Mouse (Mus musculus) liver, embryonic 16.5 days (tissue): ENCODE results near the gene Gdap1l1. TPM values are rescaled to one million over a fixed set of nuclear protein-coding genes. Genes with fewer than 3 reads are reported as not detected.
A peak's percentile ranks its signal among the peaks of the same experiment; 100 is the strongest.
"Not testable (repeated sequence)": the region's sequence is repeated elsewhere in the genome, so short reads cannot be mapped to it uniquely, and the experiment has no call there.

Source experiments
- ATAC-seq: fragments of 200-750 bp; cut with Nextera tagmentation; 2 replicates; pipeline ENCODE4 v1.8.0; 2017; ENCODE audit warnings: low read depth, mild to moderate bottlenecking, moderate number of reproducible peaks, moderate library complexity
- H3K27ac ChIP-seq: fragments of 300-500 bp; sonication (generic); 2 replicates; pipeline ENCODE4 v1.5.1; 2014; ENCODE audit warnings: mild to moderate bottlenecking, low read length
- H3K27me3 ChIP-seq: fragments of 300-500 bp; sonication (generic); 2 replicates; pipeline ENCODE4 v1.6.1; 2014; ENCODE audit warnings: low read depth, low read length, mixed read lengths; ENCODE audit not compliant: control insufficient read depth, insufficient read depth
- H3K36me3 ChIP-seq: fragments of 300-500 bp; sonication (generic); 2 replicates; pipeline ENCODE4 v1.6.1; 2014; ENCODE audit warnings: mild to moderate bottlenecking; ENCODE audit not compliant: control insufficient read depth, insufficient read depth
- H3K4me1 ChIP-seq: fragments of 300-500 bp; sonication (generic); 2 replicates; pipeline ENCODE4 v1.6.1; 2014; ENCODE audit warnings: low read depth, low read length, mixed read lengths; ENCODE audit not compliant: control insufficient read depth
- H3K4me2 ChIP-seq: fragments of 300-500 bp; sonication (generic); 2 replicates; pipeline ENCODE4 v1.6.1; 2014; ENCODE audit warnings: low read depth, low read length, mixed read lengths
- H3K4me3 ChIP-seq: fragments of 300-500 bp; sonication (generic); 2 replicates; pipeline ENCODE4 v1.5.1; 2014; ENCODE audit warnings: low read depth, mild to moderate bottlenecking, low read length
- H3K9ac ChIP-seq: fragments of 300-500 bp; sonication (generic); 2 replicates; pipeline ENCODE4 v1.6.1; 2014; ENCODE audit warnings: low read depth, low read length
- H3K9me3 ChIP-seq: fragments of 300-500 bp; sonication (generic); replicated peaks from 2 replicates; pipeline ENCODE4 v1.6.1; 2016; ENCODE audit warnings: low read length; ENCODE audit not compliant: control insufficient read depth
- WGBS: fragments of 180-500 bp; shearing (Covaris S2); extraction: QIAGEN DNeasy Blood & Tissue Kit; methylation state at CpG from one replicate; pipeline ENCODE4 v1.1.7; 2014; ENCODE audit not compliant: insufficient replicate concordance; 5-methylcytosine and 5-hydroxymethylcytosine counted together
- polyA plus RNA-seq: library from polyadenylated mRNA; unstranded; fragments of >200 nt; fragmentation: Nextera tagmentation; extraction: Ambion mirVana; gene quantifications from 2 replicates; pipeline ENCODE4 v1.2.1, GENCODE M21; 2015

Gene Gdap1l1
- polyA plus RNA-seq, 1 experiment from 2014 or later = 0.12 TPM

GRCm38 (mm10) chr2:163401221-163401620, 37.1 kb upstream of the Gdap1l1 start:
- 0 out of 2 replicates have a peak, but pooled peaks have one; percentile 15 for ATAC-seq
- 4% methylated on average over 8 of the region's 8 CpGs for WGBS
- Histone ChIP-seq H3K27me3 (no peaks in the 10 kb centered on the region), H3K9ac (no peak overlapping the region), H3K4me1 (peaks cover 2% of the 10 kb centered on the region), H3K36me3 (no peaks in the 10 kb centered on the region), H3K9me3 (no peaks in the 10 kb centered on the region), H3K4me3 (no peak overlapping the region), H3K27ac (no peak overlapping the region), H3K4me2 (no peak overlapping the region)

- ATAC-seq = peak; percentile 67
- WGBS = 62% methylated on average over 8 of the region's 8 CpGs
- peak overlapping the region; percentile 74 for H3K27ac ChIP-seq
- H3K9me3 ChIP-seq = no peaks in the 10 kb centered on the region
- no peak overlapping the region for H3K4me2 ChIP-seq
- H3K27me3 ChIP-seq = no peaks in the 10 kb centered on the region
- no peak overlapping the region for H3K9ac ChIP-seq
- no peak overlapping the region for H3K4me3 ChIP-seq
- H3K4me1 ChIP-seq = peaks cover 2% of the 10 kb centered on the region
- peaks cover 11% of the 10 kb centered on the region for H3K36me3 ChIP-seq
Observed at GRCm38 (mm10) chr2:163404037-163404815, 34.0 kb upstream of the Gdap1l1 start.

GRCm38 (mm10) chr2:163410211-163410610, 28.1 kb upstream of the Gdap1l1 start:
- Histone ChIP-seq H3K36me3 (peaks cover 30% of the 10 kb centered on the region), H3K27ac (no peak overlapping the region)

GRCm38 (mm10) chr2:163411344-163411743, 26.9 kb upstream of the Gdap1l1 start:
- ATAC-seq, H3K4me3 ChIP-seq, H3K27ac ChIP-seq, H3K9ac ChIP-seq, H3K4me2 ChIP-seq, H3K4me1 ChIP-seq, H3K9me3 ChIP-seq, H3K27me3 ChIP-seq: not testable (repeated sequence)
- 80% methylated on average over 3 of the region's 3 CpGs for WGBS
- peaks cover 30% of the 10 kb centered on the region for H3K36me3 ChIP-seq

More at GRCm38 (mm10) chr2:163410211-163410610, 28.1 kb upstream of the Gdap1l1 start:
- H3K9me3 ChIP-seq = no peaks in the 10 kb centered on the region
- H3K27me3 ChIP-seq = no peaks in the 10 kb centered on the region
- no peak overlapping the region for H3K9ac ChIP-seq
- no peak overlapping the region for H3K4me3 ChIP-seq
- ATAC-seq = no peak
- no peaks in the 10 kb centered on the region for H3K4me1 ChIP-seq
- WGBS = 82% methylated on average over 3 of the region's 3 CpGs
- no peak overlapping the region for H3K4me2 ChIP-seq

- WGBS = 65% methylated on average over 4 of the region's 4 CpGs
- no peaks in the 10 kb centered on the region for H3K27me3 ChIP-seq
Observed at GRCm38 (mm10) chr2:163411840-163412239, 26.4 kb upstream of the Gdap1l1 start.

GRCm38 (mm10) chr2:163412419-163412818, 25.9 kb upstream of the Gdap1l1 start:
- ATAC-seq = no peak
- Histone ChIP-seq H3K4me2 (no peak overlapping the region), H3K27me3 (no peaks in the 10 kb centered on the region), H3K4me1 (peaks cover 7% of the 10 kb centered on the region), H3K27ac (no peak overlapping the region), H3K9me3 (no peaks in the 10 kb centered on the region), H3K9ac (no peak overlapping the region), H3K36me3 (peaks cover 26% of the 10 kb centered on the region), H3K4me3 (no peak overlapping the region)
- 91% methylated on average over 4 of the region's 4 CpGs for WGBS

More at GRCm38 (mm10) chr2:163411840-163412239, 26.4 kb upstream of the Gdap1l1 start:
- H3K9me3 ChIP-seq = no peaks in the 10 kb centered on the region
- no peak overlapping the region for H3K9ac ChIP-seq
- no peak overlapping the region for H3K4me3 ChIP-seq
- peaks cover 5% of the 10 kb centered on the region for H3K4me1 ChIP-seq
- no peak for ATAC-seq
- no peak overlapping the region for H3K27ac ChIP-seq
- peaks cover 30% of the 10 kb centered on the region for H3K36me3 ChIP-seq
- no peak overlapping the region for H3K4me2 ChIP-seq

GRCm38 (mm10) chr2:163412846-163413590, 25.3 kb upstream of the Gdap1l1 start:
- Histone ChIP-seq H3K9ac (no peak overlapping the region), H3K4me2 (no peak overlapping the region), H3K36me3 (peaks cover 26% of the 10 kb centered on the region), H3K4me3 (no peak overlapping the region), H3K27me3 (no peaks in the 10 kb centered on the region), H3K9me3 (no peaks in the 10 kb centered on the region), H3K4me1 (peaks cover 13% of the 10 kb centered on the region), H3K27ac (no peak overlapping the region)
- WGBS = 82% methylated on average over 9 of the region's 9 CpGs
- ATAC-seq = no peak

- H3K9ac ChIP-seq = no peak overlapping the region
- H3K4me1 ChIP-seq = peaks cover 22% of the 10 kb centered on the region
- peaks cover 8% of the 10 kb centered on the region for H3K36me3 ChIP-seq
- H3K4me3 ChIP-seq = no peak overlapping the region; the same call in 1 of the 2 replicates
- peak overlapping the region; percentile 92; the same call in 1 of the 2 replicates for H3K4me2 ChIP-seq
- H3K9me3 ChIP-seq = no peaks in the 10 kb centered on the region
- H3K27ac ChIP-seq = no peak overlapping the region
- H3K27me3 ChIP-seq = no peaks in the 10 kb centered on the region
- 78% methylated on average over 6 of the region's 6 CpGs for WGBS
- ATAC-seq = no peak
Observed at GRCm38 (mm10) chr2:163417026-163417425, 21.2 kb upstream of the Gdap1l1 start.

GRCm38 (mm10) chr2:163417830-163418229, 20.4 kb upstream of the Gdap1l1 start:
- peak overlapping the region; percentile 97 for H3K4me3 ChIP-seq
- no peak for ATAC-seq
- H3K27ac ChIP-seq = peak overlapping the region; percentile 88
- H3K9me3 ChIP-seq = no peaks in the 10 kb centered on the region
- peaks cover 22% of the 10 kb centered on the region for H3K4me1 ChIP-seq
- H3K4me2 ChIP-seq = peak overlapping the region; percentile 92
- peak overlapping the region; percentile 89 for H3K9ac ChIP-seq
- peaks cover 8% of the 10 kb centered on the region for H3K36me3 ChIP-seq
- H3K27me3 ChIP-seq = no peaks in the 10 kb centered on the region
